Mouse (Mus musculus): Measurements from ENCODE around the gene Cyb5d2.
"Not testable (repeated sequence)": the region's sequence is repeated elsewhere in the genome, so short reads cannot be mapped to it uniquely, and the experiment has no call there.

Gene Cyb5d2

DNA sequence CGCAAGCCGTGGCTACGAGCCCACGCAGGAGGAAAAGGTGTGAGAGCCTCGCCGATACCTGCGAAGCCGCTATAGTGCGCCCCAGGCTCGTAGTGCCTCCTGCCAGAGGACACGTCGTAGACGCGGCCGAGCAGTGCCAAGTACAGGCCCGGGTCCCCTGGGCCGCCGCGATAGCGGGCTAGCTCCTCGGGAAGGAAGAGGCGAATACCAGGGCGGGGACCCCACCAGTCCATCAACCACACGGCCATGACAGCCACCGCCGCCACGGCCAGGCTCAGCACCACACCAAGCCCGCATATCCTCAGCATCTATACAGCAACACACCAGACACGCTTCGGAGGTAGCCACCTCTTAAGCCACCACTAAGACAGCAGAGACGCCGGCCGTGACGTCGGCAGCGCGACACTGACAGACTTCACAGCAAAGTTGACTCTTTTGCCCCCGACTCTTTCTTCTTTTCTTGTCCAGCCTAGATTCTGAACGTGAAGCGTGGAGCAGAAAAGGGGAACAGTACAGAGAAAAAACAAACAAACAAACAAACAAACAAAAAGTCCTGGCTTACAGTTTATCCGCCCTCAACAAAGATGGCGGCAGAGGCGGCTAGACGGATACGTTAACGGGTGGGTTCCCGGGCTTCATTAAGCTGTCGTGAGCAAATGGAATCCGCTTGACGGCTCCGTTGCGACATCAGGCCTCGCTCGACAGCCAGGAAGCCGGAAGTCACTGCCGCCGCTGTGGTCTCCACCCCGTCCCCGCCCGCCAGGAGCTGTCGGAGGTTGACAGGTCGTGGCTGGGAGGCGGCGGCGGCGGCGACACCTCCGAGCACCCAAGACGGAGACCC lies at the start of gene Cyb5d2, which contains the start of gene Zzef1:
TSS of gene Cyb5d2 (minus strand) at position 688 of the 841 bp plus-strand sequence.
TSS of gene Zzef1 (plus strand) at position 772 of the 841 bp plus-strand sequence.
- peak; percentile 94 for DNase-seq

DNA sequence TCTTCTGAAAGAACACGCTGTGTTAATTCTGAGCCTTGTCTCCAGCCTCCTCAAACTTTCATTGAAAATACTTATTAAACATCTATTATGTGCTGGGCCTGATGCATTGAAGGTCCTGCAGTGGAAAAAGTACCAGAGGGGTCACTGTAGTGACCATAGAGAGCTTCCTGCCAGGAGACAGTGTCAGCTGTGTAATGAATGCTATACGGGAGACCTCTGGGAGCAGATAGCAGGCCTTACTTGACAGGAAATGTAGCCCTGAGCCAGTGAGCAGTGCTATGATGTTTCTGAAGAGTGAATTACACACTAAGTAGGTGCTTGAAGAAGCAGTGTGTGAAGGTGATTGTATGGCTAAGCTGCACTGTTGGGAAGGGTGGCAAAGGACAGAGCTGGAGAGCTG lies 49.6 kb upstream of the Cyb5d2 start:
- DNase-seq: no peak

DNA sequence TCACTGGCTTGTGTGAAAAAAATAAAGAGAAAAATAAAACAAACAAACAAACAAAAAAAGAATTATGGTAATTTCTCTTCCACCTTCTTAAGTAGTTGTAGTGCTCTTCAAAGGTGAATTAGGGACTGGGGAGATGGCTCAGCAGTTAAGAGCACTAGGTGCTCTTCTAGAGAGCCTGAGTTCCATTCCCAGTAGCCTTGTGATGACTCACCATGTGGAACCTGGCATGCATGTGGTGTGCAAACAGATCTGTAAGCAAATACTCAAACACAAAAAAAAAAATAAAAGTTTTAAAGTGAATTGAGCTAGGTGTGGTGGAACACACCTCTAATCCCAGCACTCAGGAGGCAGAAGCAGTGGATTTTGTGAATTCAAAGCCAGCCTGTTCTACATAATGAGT lies 47.6 kb upstream of the Cyb5d2 start:
- peak; percentile 17 for DNase-seq

DNA sequence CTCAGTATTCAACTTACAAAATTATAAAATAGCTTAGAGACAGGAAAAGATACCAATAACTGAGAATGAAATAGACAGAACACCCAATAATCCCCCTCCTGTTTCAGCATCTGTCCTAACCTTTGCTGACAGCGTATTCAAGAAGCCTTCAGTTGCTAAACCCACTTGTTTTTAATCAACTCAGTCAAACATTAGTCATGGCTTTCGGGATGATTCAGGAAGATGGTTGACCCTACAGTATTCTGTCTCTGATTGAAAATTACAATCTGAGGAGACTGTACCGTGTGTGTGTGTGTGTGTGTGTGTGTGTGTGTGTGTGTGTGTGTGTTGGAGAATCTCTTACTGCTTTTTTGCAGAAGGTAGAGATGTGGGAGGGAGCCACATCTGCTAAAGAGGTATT lies 46.8 kb upstream of the Cyb5d2 start:
- no peak for DNase-seq

DNA sequence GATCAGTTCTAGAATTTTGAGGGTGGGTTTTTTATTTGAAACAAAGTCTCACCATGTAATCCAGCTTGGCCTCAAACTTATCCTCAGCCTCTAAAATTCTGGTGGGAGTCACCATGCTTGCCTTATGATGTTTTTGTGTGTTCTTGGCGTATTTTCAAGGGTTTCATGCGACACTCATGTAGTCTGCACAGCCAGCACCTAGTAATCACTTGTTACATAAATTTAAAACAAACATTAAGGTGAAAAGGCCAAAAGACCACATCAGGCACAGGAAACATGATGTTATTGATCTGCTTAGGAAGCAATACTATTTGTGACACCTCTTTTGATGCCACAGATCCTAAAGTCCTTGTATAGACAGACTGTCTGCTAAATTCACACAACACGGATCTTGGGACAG lies 33.9 kb upstream of the Cyb5d2 start:
- no peak for DNase-seq

DNA sequence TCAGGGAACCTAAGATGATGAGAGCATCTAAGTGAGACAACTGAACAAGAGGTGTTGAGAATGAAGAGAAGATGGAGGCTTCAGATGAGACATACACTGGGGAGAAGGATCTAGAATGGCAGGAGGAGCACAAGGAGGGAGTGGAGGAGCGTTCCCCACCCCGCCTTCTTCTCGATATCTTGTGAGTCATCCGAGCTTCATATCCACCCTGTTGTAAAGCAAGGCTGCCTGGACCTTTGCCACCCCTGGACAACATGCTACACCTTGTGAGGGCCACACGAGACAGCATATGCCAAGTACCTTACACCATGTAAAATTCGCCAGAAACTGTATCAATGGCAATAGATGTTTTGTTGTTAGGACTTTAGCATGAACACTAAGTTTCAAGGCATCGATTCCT lies 25.1 kb upstream of the Cyb5d2 start:
- DNase-seq: no peak

DNA sequence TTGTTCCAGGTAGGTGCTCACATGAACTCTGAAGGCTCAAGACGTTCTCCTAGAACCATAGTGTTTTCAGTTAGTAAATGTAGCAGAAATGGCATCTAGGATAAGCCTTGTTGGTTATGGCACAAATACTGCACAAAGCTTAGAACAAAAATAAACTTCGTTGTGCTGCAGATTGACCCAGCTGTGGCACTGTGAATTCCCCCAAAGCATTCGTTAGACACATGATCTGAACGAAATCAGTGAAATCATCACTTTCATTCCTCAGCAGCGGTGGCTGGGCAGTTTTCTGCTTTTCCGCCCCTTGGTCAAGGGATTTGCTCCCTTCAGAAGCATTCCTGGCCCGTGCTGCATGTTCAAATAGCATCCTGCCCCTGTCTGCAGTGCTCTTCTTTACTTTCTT lies 22.1 kb upstream of the Cyb5d2 start:
- DNase-seq: no peak

DNA sequence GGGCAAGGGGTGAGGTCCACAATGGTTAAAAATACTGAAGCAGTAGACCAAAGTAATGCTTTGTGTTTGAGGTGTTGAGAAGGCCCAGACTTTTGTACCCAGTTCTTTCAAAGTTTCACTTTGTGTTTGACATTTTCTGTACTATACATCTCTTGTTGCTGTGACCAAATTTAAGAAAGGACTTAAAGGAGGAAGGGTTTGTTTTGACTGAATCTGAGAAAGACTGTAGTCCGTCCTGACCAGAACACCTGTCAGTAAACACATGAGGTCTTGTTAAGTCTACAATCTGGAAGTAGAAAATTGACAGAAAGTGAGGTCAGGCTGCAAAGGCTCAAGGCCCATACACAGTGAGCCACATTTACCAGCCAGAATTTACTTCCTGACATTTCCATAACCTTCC lies 20.9 kb upstream of the Cyb5d2 start:
- no peak for DNase-seq

DNA sequence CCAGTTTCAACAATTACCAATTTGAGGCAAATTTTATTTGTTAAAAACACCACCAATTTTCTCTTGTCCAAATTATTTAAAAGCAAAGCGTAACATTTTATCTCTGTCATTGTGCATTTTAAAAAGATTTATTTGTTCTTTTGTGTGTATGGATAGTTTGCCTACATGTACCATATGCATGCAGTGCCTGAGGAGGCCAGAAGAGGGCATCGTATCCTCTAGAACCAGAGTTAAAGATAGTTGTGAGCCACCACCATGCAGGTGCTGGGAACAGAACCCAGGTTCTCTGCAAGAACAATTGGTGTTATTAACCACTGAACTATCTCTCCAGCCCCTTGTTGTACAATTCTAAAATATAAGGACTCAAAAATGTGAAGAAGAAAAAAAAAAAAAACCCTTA lies 18.2 kb upstream of the Cyb5d2 start:
- no peak for DNase-seq

DNA sequence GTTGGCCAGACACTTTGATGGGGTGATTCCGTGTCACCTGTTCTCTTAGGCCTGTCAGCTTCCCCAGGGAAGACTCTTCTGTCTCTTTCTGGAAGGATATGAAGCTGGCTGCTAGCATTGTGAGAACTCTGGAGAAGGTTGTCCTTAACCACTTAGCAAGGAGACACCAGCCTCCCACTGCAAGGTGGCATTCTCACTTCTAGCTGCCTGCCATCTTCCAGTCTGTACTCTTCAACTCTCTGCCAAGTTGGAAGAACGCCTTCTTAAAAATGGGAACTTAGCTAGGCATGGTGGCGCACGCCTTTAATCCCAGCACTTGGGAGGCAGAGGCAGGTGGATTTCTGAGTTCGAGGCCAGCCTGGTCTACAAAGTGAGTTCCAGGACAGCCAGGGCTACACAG lies 17.7 kb upstream of the Cyb5d2 start:
- DNase-seq: no peak

DNA sequence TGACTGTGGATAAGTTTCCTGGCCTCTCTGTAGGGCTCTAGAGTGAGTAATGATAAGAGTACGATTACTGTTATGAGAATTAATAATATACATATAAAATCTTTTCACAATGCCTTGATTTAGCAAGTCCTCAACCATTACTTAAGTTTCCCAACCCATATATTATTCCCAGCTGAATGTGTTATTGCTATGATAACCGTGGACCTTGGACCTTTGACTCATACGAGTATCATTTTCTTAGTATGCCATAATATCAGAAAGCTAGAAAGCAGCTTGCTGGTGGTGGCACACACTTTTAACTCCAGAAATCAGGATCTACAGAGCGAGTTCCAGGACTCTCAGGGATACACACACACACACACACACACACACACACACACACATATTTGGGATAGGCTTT lies 12.1 kb upstream of the Cyb5d2 start:
- peak; percentile 5 for DNase-seq

DNA sequence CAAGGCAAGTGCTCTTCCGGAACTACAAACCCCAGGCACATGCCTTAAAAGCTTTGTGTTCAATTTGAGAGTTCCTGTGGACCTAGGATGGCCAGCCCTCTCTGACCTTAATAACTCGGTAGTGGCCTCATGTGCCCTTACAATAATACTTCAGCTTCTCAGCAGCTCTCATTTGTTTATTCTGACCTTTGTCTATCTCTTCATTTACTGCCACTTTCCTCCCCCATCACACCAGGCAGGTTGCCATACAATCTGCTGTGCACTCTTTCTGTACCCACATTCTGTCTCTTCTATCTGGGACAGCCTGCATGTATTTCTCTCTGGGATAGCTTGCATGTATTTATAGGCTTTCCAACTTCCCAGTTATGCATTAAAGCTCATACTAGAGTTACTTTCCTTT lies 10.6 kb upstream of the Cyb5d2 start:
- no peak for DNase-seq

DNA sequence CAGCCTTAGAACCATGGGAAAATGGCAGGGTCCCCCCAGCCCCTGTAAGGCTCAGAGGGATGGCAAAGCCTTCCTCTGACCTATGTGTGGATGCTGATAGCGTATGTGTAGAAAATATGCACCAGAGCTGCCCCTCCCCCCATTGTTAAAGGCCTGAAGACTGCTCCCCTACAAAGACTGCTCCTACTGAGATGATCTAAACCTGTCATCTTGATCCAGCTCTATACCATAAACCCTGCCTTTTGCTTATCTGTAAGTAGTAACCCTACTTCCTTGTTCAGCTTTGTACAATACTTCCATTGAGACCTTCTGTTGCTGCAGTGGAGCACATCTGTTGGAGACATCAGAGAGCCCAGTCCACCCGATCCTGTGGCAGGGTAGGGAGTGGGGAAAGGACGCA lies 9.3 kb upstream of the Cyb5d2 start:
- no peak for DNase-seq

DNA sequence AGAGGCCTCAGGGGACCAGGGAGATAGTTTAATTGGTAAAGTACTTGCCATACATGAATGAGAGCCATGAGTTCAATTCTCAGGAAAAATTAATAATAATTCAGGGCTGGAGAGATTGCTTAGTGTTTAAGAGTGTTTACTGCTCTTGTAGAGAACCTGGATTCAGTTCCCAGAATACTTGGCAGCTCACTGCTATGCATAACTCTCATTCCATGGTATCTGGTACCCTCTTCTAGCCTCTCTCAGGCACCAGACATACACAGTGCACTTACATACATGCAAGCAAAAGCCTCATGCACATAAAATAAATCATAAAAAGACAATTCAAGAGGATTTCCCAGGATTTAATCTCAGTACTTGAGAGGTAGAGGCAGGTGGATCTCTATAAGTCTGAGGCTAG lies 8.6 kb upstream of the Cyb5d2 start:
- DNase-seq: no peak

DNA sequence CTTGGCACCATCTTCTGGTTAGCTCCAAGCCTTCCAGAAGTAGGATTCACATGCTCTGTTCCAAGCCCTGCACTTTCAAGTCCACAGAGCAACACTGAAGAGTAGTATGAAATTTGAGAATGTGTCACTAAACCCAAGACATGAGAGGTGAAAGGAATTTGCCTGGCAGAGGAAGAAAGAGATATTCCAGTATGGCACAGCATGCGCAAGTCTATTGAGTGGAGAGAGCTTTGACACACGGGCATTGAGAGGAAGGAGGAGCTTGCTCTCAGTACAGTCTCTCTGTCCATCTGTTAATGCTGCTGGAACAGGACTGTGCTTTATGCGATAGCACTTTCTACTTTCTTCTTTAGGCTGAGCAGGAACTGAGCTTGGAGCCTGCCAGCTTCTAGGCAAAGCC lies 7.1 kb upstream of the Cyb5d2 start:
- peak; percentile 5 for DNase-seq

DNA sequence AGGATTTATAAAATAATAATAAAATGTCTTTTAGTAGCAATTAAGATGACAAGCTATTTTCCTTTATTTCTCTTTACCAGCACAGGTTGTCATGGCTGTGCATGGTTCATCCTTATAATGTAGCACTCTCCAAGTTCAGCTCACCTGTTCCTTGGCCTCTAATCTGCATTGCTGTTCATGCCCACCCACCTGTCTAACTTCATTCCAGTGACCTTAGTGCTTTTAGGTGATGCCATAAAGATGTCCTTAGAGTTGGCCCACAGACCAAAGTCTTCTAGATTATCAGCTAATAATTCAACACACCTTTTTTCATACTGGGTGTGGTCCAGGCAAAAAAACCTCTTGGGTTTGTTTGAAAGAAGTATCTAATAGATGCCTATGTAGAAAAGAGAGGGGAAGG lies 5.2 kb upstream of the Cyb5d2 start:
- DNase-seq: no peak

DNA sequence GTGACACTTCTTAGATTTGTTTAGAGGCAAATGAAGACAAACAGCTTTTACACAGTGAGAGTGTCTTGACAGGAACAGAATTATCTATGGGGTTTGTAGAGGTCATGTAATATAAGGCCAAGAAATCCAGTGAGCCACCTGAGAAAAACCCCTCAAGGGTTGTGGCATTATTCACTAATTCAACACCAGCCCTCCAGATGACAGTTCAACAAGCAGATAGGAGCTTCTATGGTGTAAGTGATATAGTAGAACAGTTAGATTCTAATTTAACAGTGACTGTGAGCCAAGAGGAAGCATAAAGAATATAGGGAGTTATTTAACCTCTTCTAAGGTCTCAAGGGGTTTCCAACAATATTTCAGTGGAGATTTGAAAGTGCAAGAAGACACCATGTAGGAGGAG lies 2.2 kb upstream of the Cyb5d2 start:
- DNase-seq: no peak

DNA sequence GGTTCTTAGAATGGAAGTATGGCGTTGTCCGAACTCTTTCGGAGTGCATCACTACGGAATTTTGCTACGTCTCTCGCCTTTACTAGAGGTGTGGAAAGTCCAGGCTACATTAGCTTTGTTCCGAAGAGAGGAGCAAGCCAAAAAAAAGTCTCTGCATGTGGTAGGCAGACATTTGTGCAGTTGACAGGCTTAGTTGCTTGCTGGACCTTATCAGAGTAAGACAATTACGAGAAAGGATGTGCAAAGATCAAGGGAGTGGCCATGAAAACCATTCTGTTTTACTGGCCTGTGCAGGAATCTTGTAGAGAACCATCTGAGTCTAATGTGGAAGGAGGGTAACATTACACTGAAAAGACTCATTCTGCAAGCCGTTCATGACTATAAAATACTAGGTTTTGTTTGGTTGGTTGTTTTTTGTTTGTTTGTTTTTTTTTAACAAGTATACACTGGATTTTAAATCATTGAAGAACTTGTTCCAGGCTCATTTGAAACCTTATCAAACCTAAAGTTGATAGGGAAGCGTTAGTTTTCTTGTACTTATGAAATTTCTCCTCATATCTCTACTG lies 914 bp upstream of the Cyb5d2 start:
- DNase-seq: no peak

DNA sequence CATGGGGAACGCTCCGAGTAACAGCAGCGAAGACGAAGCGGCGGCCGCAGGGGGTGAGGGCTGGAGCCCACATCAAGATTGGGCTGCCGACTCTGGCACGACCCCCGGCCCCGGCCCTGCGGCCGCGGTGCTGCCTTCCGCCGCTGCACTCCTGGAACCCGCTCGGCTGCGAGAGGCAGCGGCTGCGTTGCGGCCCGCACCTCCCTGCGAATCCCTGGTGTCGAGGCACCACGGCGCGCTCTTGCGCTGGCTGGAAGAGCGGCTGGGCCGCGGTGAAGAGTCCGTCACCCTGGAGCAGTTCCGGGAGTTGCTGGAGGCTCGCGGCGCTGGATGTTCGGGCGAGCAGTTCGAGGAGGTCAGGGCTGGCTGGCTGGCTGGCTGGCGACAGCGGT lies 350 bp upstream of the Cyb5d2 start:
- DNase-seq: no peak

DNA sequence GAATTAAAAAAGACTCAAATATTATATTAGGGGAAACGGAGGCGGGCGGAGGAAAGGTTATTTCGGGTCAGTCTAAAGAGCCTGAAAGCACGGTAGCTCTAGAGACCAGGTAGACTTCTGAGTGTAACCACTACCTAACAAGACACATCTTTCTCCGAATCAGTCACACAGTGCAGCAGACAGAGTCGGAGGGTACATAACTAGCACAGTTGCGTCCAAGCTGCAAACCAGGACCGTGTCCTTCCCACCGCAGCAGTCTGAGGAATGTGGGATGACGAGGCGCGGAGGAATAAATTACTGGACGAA lies 840 bp downstream of the Cyb5d2 start:
- DNase-seq: no peak

DNA sequence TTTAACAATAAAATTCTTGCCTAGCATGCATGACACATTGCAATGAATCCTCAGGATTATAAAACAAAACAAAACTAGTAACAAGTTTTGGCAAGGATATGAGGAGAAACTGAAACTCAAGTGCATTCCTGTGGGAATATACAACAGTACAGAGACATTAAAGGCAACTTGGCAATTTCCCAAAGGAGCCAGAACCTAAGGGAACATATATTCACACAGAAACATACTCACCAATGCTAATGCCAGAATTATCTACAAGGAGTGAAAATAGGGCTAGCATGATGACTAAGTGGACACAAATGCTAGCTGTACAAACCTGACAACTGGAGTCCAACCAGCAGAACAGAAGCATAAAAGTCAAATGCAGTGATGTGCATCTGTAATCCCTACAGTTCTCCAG lies 3.9 kb downstream of the Cyb5d2 start:
- DNase-seq: no peak

DNA sequence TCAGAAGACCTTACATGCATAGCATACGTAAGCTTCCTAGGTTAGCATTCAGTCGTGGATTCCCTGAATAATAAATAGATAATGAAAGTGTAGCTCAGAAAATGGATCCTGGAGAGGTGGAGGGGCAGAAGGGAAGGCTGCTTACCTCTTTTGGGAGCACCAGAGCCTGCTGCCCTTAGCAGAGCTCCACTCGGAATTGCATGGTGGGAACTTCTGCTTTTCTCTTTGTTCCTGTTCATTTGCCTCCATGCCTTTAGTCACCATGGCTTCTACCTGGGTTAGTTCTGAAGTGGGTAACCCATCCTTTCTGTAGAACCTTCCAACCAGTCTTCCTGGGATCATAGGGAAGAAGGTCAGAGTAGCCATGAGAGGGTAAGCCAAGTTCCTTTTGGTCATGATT lies 13.4 kb downstream of the Cyb5d2 start:
- DNase-seq: no peak

DNA sequence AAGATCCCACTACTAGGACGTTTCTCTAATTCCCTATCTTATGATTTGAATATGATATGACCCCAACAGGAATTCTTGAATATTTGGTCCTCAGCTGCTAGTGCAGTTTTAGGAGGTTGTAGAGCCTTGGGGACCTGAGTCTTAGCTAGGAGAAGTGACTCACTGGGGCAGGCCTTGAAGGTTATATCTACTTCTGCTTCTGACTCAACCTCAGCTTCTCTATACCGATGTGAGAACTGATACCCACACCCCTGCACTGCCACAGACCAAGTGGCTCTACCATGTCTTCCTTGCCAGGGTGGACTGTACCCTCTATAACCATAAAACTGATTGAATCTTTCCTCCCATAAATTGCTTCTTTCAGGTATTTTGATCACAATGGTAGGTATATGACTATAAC lies 13.8 kb downstream of the Cyb5d2 start:
- DNase-seq: no peak

DNA sequence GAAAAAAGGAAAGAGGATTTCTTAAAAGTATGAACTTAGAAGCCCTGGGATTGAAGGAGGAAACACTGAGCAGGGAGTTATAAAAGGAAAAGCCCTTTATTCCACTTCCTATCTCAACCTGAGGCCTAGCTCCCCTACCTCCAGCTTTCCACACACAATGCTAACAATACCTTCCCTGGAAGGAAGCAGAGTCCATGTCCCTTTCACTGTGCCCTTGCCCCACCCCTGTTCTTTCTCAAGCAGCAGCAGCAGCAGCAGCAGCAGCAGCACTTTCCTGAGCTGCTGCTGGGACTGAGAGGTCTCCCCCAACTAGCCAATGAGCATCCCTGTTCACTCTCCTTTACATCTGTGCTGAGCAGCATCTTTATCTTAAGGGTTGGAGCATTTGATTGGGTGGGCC lies 17.0 kb downstream of the Cyb5d2 start:
- no peak for DNase-seq

DNA sequence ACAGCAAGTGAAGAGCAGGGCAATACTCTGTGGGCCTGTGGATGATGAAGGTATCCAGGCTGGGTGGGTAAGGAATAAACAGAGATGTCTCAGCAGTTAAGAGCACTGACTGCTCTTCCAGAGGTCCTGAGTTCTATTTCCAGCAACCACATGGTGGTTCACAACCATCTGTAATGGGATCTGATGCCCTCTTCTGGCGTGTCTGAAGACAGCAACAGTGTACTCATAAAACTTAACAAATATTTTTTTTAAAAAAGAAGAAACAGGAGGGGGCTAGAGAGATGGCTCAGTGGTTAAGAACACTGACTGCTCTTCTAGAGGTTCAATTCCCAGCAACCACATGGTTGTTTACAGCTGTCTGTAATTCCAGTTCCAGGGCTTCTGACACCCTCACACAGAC lies 23.3 kb downstream of the Cyb5d2 start:
- not testable (repeated sequence) for DNase-seq
